Mouse (Mus musculus) lung, postnatal 0 days (tissue): ENCODE results near the gene Slc9a7.

Experiments
- CTCF ChIP-seq: IDR thresholded peaks from 2 replicates; pipeline ENCODE4 v1.5.1; 2016; ENCODE audit warnings: antibody characterized with exemption, mild to moderate bottlenecking
- EP300 ChIP-seq: IDR thresholded peaks from 2 replicates; pipeline ENCODE4 v1.6.1; 2016; ENCODE audit warnings: antibody characterized with exemption, mild to moderate bottlenecking, control low read depth

- TF ChIP-seq CTCF (peak; percentile 71), EP300 (no peak)
Measured at GRCm38 (mm10) chrX:20157519-20157918, 134.1 kb downstream of the Slc9a7 start.
